Mouse (Mus musculus) granulocyte monocyte progenitor cell, adult 5-6 weeks (primary cell): ENCODE measurements at regions not wholly inside any gene's neighbourhood (a gene's known extent, or its start where the extent isn't known, plus 50 kb on each side); places are given as distances from the start of the nearest gene placed in this dataset.

Experiments
- ATAC-seq: replicated peaks from 2 replicates; pipeline ENCODE4 v1.8.0; 2016; ENCODE audit warnings: mild to moderate bottlenecking, moderate TSS enrichment, inconsistent platforms; ENCODE audit not compliant: poor library complexity, severe bottlenecking

DNA sequence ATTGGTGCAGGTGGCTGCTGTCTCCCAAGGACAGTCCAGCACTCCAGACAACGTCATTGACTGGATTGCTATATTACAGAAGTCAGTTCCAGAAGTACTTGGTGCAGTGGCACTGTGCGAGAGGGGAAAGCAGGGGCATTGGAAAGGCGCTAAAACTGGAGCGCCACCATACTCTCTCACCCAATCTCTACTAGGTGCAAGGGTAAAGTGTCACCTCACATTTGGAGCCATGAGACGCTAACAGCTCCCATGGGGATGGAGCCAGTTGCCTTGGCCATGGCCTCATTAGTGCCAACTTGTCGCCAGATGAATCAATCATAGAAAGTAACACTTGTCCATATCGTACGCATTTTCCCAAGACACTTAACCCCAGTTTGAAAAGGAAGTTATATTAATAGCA, 1617.2 kb upstream of the Gulo start:
- ATAC-seq, result no peak

DNA sequence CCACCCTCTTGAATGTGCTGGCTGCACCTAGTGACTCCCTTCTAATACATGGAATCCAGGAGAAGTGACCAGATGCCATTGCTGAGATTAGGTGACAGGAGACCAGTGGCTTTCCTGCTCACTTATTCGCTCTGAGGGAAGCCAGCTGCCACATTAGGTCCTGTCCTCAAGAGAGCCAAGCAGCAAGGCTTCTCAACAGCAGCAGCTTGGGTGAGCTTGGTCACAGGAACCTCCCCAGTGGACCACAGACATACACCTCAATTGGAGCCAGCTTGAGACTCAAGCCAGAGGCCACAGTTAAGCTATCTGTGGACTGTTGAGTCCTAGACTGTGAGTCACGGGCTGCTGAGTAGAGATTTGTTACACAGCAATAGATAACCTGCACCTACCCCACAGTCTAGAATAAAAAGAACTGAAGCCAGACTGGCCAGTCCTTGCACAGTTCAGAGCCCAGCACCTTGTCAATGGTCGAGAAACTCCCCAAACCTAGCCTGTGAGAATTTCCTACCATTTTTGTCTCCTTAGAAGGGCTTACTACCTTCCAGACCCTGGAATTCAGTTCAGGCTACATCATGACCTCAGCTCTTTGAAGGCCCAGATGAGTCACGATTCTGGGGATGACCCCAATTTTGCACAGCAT, 1615.0 kb upstream of the Gulo start:
- no peak for ATAC-seq

DNA sequence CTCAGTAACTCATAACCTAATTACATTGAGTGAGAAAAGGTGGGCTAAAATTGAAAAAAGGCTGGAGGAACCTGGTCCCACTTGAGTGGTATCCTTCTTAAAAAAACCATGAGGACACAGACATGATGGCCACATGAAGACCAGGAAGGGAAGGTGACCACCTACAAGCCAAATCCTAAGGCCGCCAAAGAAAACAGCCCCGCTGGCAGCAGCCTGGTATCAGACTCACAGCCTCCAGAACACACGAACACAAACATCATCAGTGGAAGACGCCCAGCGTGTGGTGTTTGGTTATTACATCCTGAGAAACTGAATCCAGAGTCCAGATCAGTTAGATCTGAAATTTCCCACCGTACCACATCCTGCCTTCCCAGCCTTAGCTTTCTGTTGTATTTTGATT, 1613.9 kb upstream of the Gulo start:
- ATAC-seq, result no peak

DNA sequence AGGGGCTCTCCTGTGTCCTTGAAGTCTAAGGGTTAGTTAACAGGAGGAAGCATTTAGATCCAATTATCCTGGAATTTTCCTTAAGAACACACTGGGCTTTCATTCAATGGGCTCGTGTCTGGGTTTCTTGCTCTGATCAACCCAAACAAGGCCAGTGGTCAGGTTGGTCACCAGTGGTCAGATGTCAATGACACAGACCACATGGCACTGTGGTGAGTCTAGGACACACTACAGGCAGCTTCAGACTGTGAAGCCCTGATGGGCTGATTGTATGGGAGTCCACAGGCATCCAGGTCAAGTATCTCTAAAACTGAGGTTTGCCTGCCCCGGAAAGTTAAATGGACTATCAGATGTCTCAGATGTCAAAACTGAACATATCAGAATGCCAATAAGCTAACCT, 1612.5 kb upstream of the Gulo start:
- ATAC-seq, result no peak

DNA sequence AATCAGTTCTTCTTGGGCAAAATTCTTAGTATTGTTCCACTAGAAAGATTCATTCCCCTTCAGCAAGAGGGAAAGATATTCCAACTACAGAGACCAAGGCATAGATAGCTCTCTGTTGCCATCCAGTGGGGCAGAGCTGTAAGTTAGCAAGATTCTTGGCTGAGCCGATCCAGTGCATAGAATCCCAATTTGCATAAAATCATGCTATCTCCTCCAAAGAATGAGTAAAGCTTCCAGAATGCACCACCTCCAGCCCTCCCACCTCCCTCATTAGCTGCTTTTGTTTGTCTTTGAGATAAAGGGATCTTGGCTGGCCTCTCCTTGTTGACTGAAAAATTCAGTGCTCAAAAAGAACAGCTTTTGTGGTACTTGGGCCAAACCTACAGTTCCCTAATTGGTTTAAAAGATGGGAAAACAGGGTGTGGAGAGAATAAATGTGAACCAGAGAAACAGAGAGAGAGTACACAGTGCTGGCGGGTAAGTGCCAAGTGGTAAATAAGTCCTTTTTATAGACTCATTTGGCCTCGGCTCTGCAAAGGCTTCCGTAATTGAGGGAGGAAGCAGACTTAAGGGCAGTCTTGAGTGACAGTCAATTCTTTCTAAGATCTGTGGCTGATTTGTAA, 1612.0 kb upstream of the Gulo start:
- ATAC-seq, result no peak; the same call in 1 of the 2 replicates

DNA sequence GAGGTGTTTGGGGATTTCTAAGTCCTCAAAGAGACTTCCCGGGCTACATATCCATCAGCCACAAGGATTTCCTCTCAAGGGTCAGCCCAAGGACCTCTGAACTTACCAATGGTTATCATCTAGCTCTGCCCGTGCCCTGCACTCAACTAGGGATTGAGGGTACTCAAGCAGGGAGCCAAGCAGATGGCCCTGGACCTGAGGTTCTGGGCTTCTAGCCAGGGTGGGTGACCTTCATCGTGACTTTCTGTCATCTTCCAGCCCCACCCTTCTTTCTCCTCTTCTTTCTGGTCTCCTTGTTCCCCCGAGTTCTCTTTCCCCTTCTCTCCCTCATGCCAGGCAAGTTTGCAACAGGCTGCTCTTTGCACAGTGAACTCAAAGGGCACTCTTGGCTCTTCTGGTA, 1610.6 kb upstream of the Gulo start:
- no peak for ATAC-seq

DNA sequence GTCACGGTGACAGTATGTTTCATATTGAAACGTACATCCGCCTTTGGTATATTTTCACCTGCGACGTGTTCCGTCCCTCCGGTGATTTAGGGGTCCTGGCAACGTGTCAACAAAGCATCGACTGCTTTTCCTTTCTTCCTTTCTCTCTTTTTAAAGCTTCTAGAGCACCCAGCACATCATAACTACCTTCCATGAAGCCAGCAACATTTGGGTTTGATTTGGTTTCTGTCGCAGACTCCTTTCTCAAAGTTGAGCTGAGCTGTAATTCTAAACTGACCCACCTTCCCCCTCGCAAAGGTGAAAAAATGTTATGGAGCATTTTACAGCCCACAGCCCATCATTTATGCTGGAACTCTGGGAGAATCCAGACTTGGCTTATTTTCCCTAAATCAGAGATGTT, 1605.4 kb upstream of the Gulo start:
- ATAC-seq, result no peak

DNA sequence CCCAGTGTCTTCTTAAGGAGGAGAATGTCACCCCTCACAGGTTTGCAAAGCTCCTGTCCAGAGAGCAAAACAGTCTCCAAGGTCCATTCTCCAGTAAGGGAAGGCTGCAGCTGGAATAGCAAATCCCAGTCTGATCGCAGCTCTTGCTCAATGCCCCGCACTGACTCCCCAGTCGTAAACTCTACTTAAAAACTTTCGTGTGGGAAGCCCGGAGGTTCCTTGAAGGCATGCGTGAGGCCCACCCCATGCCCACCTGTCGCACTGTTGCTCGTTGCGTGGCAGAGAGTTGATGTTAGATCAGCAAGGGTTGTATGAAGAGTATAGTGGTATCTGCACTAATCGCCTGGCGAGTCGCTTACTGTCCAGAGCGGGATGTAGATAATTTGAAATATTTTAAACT, 1604.7 kb upstream of the Gulo start:
- ATAC-seq, result no peak

DNA sequence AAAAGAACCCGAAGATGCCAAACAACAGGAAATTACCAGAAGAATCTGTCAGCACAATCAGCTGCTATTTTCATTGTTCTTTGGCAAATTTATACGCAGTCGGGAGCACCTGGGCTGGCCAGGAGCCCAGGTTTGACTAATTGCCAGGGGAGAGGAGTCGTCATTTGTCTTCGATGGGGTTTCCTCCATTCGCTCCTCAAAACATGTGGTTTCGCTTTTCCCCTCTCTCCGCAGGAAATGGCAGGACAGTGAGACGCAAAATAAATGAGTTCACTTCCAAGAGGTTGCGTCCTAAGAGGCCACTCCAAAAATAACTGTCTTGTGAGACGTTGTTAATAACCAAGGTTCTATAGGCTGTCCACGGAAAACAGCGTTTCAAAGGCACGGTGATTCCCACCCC, 1604.2 kb upstream of the Gulo start:
- ATAC-seq, result no peak

DNA sequence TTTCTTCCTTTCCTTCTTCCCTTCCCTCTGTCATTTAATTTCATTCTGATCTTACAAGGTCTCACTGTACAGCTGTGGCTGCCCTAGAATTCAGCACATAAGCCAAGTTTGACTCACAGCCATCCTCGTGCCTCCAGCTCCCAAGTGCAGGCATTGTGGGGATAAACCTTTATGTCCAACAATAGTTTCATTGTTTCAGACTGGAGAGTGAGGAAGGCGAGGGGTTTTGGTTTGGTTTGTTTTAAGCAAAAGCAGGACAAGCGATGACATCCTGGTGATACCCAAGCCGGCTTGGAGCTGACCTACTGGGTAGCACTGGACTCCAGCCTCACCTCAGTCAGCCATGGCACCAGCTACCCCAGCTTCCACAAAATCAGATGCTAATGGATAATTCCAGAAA, 1603.5 kb upstream of the Gulo start:
- no peak for ATAC-seq

DNA sequence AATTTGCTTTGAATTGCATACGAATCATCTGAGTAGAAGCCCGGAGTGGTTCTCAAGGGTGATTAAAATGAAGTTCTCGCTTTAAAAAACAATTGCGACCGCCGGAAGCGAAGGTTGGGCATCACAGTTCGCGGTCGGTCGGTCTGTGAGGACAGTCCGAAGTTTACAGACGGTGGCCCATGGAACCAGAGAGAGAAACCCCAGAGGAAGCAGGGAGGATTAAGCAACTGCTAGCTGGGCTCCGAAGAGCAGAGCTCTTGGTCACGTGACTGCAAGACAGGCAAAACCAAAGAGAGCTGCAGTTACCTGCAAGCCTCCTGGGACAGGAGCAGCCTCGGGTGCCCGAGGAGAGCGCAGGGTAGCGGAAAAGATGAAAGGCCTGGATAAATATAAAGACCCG, 1599.3 kb upstream of the Gulo start:
- ATAC-seq, result peak; percentile 65

DNA sequence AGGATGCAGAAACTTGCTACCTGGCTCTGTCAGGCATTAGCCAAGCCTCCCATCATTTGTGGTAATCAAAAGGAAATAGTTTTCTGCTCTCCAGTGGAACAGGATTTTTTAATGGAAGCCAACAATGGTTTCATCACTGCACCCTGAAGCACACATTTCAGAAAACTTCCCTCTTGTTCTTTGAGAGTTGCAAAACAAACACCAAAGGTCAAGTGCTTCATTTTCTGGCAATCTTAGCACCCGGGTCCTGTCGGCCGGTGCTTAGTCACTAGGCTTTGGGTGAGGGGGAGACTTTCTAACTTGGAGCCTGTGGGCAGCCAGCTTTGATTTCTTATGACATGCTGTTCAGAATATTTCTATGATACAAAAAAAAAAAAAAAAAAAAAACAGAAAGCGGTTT, 1594.0 kb upstream of the Gulo start:
- ATAC-seq, result no peak

DNA sequence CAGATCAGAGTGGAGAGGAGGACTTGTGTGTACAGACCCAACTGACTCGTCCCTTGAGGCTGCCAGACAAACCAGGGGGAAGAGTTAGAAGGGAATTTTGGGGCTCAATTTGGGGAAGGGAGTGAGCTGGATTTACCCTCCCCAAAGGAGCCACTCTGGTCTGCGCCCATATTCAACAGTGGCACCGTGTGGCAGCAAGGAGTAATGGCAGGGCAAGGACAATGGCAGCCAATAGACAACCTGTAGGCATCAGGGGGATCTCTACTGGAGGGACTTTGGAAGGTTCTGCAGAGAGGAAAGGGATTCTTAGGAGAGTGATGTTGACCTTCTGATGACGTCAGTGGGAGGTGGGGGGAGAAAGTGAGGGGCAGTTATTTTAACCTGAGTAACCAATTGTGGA, 1590.7 kb upstream of the Gulo start:
- no peak for ATAC-seq

DNA sequence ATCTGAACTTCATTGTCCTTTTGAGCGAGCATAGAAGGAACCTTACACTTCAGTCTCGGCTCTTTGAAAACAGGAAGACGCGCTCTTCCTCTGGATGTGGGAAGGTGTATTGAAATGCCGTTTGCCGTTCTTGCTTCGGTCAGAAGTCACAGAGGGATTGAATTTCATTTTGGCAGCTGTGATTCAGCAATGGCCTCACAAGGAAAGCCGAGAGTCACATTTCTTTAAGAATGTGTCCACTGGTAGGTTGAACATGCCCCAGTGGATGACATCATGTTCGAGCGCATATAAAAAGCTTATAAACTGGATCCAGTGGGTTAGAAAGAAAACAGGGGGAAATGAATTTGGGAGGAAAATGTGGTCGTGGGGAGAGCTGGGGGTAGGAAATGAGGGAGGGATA, 1579.6 kb upstream of the Gulo start:
- no peak for ATAC-seq

DNA sequence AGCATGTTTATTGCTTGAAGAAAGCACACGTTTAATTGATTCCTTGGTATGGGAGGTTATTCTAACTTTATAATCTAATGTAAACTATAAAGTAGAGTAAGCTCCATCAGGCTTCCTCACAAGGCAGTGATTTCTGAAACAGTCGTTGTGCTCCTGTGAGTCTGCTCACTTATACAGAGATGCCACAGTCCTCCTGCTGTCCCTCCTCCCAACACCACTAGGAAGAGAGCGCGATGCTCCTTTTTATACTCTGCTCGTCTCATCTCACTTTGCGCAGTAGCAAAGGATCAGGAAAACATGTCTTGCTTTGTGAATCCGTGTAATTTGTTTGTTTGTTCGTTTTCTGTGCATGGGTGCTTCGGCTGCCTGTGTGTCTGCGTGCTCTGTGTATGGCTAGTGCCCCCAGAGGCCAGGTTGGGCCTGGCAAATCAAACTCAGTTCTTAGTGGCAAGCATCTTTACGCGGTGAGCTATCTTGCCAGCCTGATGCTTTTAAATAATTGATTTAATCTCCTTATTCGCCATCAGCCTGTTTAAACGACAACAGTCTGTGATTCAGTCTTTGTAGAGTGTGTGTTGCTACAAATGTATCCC, 1575.5 kb upstream of the Gulo start:
- no peak for ATAC-seq

DNA sequence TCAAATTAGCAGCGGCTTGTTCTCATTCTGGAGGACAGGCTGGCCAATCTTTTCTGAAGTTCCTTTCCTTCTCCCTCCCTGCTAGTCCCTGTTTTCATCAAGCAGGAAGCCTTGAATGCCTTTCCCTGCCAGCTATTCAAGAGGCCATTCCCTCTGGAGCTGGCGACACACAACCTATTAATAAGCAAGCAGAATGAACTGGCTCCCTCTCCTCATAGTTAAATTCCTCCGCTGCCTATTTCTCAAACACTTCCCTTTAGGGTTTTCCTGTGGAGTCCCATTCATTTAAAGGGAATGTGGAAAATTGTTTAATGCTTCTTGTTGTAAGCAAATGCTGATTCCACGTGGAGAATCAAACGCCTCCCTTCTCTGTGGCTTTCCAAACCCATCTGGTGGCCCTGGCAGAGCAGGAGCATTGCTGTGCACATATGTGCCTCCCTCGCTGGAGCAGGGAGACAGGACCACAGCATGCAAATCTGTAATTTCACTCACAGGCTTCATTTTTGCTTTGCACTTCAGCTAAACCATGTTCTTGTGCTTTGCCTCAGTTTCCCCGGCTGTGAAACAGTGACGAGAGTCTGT, 1573.3 kb upstream of the Gulo start:
- ATAC-seq, result no peak

DNA sequence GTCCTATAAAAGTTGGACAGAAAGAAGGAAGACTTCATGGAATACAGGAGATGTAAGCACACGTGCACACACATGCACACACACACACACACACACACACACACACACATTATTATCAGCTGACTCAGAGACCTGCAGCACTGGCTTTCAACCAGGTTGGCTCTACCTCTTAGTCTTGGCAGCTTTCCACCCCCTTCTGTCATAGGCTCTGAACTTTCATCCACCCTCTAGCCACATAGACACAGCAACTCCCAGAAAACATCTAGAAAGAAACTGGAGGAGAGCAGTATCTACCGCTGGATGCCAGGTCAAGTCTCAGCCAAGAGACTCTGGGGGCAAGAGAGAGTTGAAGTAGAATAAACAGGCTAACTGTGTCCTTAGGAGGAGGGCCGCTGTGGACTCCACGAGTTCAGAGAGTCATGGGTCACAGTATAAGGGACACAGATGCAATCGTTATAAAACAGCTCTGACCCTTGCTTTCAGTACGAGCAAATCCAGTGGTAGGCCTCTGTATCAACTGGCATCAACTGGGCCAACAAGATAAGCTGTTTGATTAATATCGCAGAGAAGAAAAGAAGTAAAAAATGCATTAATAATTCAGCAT, 1565.4 kb upstream of the Gulo start:
- no peak for ATAC-seq

DNA sequence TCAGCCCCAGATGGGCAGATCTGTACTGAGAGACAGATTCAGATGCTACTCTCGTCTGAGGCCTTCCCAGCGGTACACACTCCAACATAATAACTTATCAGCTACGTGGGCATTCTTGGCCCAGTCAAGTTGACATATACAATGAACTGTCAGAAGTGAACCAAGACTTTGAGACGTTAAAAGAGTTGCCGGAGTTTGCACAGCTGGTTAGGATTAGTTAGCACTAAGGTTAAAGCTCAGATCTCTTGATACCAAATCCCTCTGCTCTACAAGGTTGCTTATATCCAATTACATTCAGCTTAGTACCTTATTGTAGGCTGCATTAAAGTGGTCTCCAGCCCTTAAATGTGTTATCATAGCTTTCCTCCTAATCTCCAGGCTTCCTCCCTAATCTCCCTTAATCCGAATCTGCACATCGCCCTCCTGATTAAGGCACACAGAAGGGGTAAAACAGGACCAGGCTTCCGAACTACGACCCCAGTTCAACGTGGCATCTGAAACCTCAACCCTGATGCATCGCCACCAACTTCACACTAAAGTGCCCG, 1564.5 kb upstream of the Gulo start:
- no peak for ATAC-seq

DNA sequence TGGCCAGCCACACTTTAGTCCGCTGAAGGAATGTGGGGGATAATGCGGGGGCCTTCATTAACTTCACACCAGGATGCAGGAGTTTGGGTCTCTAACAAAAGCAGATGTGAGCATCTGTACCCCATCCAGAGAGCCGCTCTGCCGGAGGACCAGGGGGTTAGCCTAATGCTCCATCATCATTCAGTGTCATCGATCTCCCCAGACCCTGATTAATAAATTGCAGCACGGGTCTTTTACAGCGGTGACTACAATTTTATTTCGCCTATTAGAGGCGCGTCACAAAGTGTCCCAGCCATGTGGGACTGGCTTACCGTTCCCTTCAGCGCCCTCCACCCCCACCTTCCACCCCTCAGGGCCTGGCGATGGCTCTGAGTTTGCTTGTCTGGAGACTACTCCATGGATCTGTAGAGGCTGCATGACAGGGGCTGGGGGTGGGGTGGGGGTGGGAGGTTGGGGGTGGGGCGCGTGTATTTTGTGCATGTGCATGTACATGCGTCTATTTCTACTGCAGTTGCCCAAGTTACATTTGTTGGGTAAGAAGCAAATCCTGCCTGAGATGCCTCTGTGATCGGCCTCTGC, 1560.8 kb upstream of the Gulo start:
- ATAC-seq, result no peak

DNA sequence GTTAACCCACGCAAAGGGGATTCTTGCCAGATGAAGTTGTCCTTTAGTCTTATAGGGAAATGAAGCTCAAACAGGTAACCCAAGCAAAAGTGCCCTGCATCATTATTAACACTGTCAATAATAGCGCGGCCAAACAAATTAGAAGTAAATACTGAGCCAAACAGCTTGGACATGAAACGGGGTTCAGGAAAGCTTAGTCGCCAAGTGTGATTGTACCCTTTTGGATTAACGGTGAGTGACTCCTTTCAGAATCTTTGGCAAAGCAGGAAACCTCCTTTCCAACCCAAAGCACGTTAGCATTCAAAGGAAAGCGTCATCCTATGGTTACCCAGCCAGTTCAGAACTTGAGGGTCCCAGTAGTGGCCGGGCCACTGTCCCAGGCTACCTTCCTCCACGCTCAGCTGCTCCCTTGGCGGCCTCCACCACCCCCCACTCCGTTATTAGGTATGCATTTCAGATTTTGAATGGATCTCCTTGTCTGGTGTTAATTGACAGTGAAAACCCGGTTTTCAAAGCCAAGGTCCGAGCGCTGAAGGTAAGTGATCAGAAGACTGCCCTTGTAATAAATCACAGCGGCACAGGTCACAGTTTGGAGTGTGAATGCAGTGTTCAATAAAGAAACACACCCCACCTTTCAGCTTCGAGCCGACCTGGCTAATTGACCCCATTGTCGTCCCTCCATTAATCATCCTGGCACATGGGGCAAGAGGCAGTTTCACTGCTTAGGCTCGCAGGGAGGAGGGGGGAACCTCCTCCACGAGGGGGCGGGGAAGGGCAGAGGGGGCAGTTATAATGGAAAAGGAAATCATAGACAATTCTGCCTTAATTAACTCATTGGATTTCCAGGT, 1560.1 kb upstream of the Gulo start:
- no peak for ATAC-seq
